Mouse (Mus musculus) intestine, embryonic 14.5 days (tissue): ENCODE measurements around the gene Prm2. TPM values are rescaled to one million over a fixed set of nuclear protein-coding genes. Genes with fewer than 3 reads are reported as not detected.
A peak's percentile ranks its signal among the peaks of the same experiment; 100 is the strongest.

Experiments used
- ATAC-seq: fragments of 200-750 bp; cut with Nextera tagmentation; replicated peaks from 2 replicates; pipeline ENCODE4 v1.8.0; 2017; ENCODE audit warnings: low read depth, moderate number of reproducible peaks, moderate TSS enrichment, moderate library complexity; ENCODE audit not compliant: low FRiP score, low TSS enrichment
- DNase-seq: peaks from one replicate; pipeline ENCODE4 v3.0.0-alpha.2; 2018; ENCODE audit warnings: low spot score
- H3K27ac ChIP-seq: fragments of 300-500 bp; sonication (generic); 2 replicates; pipeline ENCODE4 v1.5.1; 2014; ENCODE audit warnings: low read depth, mild to moderate bottlenecking, control low read depth
- H3K27me3 ChIP-seq: fragments of 300-500 bp; sonication (generic); replicated peaks from 2 replicates; pipeline ENCODE4 v1.6.1; 2014; ENCODE audit warnings: low read length, control low read depth; ENCODE audit not compliant: control insufficient read depth, insufficient read depth
- H3K36me3 ChIP-seq: fragments of 300-500 bp; sonication (generic); 2 replicates; pipeline ENCODE4 v1.6.1; 2014; ENCODE audit warnings: low read length, control low read depth; ENCODE audit not compliant: control insufficient read depth, insufficient read depth
- H3K4me1 ChIP-seq: fragments of 300-500 bp; sonication (generic); replicated peaks from 2 replicates; pipeline ENCODE4 v1.6.1; 2014; ENCODE audit warnings: low read length, control low read depth, mixed read lengths; ENCODE audit not compliant: control insufficient read depth, insufficient read depth
- H3K4me2 ChIP-seq: fragments of 300-500 bp; sonication (generic); 2 replicates; pipeline ENCODE4 v1.6.1; 2014; ENCODE audit warnings: low read length
- H3K4me3 ChIP-seq: fragments of 300-500 bp; sonication (generic); 2 replicates; pipeline ENCODE4 v1.5.1; 2014; ENCODE audit warnings: low read depth, low read length, control low read depth, mixed read lengths
- H3K9ac ChIP-seq: fragments of 300-500 bp; sonication (generic); 2 replicates; pipeline ENCODE4 v1.6.1; 2014; ENCODE audit warnings: mild to moderate bottlenecking, low read length
- H3K9me3 ChIP-seq: fragments of 300-500 bp; sonication (generic); 2 replicates; pipeline ENCODE4 v1.6.1; 2016; ENCODE audit warnings: low read length, control low read depth; ENCODE audit not compliant: control insufficient read depth
- WGBS: fragments of 180-500 bp; shearing (Covaris S2); extraction: QIAGEN DNeasy Blood & Tissue Kit; methylation state at CpG from one replicate; pipeline ENCODE4 v1.1.7; 2014; 5-methylcytosine and 5-hydroxymethylcytosine counted together
- polyA plus RNA-seq: library from polyadenylated mRNA; unstranded; fragments of >200 nt; fragmentation: Nextera tagmentation; extraction: Ambion mirVana; gene quantifications from 2 replicates; pipeline ENCODE4 v1.2.1, GENCODE M21; 2014

Prm2 gene
- polyA plus RNA-seq, 1 experiment from 2014 or later: not detected

DNA sequence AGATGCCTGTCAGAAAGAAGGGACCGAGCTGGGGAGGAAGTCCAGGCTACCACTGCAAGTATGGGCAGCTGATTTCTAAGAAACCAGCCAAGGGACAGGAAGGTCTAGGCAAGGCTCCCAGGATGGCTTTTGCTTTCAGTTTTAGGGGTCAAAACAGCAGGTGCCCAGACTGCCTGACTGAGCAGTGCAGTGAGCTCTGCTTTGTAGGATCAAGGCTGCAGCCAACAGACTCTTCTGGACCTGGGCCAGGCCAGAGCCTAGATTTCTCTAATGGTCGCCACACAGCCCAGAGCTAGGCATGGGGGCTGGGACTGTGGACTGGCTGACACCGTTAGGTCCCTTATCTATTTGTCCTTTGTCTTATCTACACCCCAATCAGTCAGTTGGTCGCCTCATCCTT is 21.2 kb downstream of the Prm2 start:
- no peaks in the 10 kb centered on the region for H3K27me3 ChIP-seq
- H3K4me2 ChIP-seq: no peak overlapping the region
- H3K9ac ChIP-seq: no peak overlapping the region
- 54% methylated on average over 4 of the region's 4 CpGs for WGBS
- ATAC-seq: no peak
- no peak overlapping the region for H3K27ac ChIP-seq
- H3K9me3 ChIP-seq: no peaks in the 10 kb centered on the region
- no peaks in the 10 kb centered on the region for H3K36me3 ChIP-seq
- no peak for DNase-seq
- no peaks in the 10 kb centered on the region for H3K4me1 ChIP-seq
- H3K4me3 ChIP-seq: no peak overlapping the region

DNA sequence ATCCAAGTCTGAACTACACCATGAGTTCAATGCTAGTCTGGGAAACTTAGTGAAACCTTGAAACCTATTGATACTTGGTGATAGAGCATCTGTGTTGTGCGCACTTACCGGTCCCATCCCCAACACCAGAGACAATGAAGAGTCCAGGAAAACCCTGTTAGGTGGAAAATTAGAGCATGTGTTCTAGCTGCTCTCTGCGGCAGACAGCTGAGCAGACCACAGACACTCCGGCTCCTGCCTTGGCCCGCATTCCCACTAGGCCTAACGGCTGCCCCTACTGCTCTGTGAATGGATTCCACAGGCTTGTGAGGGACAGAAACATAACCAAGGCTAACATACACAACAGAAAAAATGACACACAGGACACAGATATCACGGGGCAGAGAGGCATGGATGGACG is 22.4 kb downstream of the Prm2 start:
- Histone ChIP-seq H3K36me3 (no peaks in the 10 kb centered on the region), H3K4me3 (no peak overlapping the region), H3K27me3 (no peaks in the 10 kb centered on the region), H3K4me1 (no peaks in the 10 kb centered on the region), H3K9me3 (no peaks in the 10 kb centered on the region), H3K4me2 (no peak overlapping the region), H3K9ac (no peak overlapping the region), H3K27ac (no peak overlapping the region)
- 81% methylated on average over 8 of the region's 8 CpGs for WGBS
- DNase-seq: no peak
- no peak for ATAC-seq

DNA sequence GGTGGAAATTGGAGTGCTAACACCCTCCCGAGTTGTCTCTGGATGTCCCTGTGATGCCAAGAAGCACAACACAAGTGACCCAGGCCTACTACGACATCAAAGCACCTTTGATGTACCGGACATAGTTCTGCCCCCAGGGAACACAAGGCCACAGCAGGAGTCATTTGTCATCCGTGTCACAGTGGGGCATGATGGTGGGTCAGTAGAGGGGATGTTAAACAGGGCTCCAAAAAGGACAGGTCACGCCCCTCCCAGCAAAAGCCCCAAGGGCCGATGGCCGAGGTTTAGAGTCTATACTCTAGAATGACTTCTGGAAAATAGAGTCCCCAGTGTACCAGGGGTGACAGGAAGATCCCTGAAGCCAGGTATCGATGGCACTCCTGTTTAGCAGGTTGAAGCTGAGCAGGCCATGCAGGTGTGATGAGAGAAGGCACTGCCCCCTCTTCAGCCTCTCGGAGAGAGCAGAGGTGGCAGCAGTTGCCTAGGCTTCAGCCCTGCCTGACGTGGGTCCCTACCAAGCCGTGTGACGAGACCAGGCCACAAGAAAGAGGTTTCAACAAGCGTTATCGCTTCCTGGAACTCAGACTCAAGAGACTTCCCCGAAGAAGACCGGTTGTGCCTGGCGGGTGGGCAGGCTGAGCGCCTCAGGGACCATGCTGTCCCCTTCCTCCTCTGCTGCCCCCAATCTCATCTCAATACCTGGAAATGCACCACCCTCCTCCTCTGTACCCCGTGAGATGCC is 24.0 kb downstream of the Prm2 start:
- H3K4me1 ChIP-seq: no peaks in the 10 kb centered on the region
- no peak overlapping the region for H3K9ac ChIP-seq
- H3K36me3 ChIP-seq: no peaks in the 10 kb centered on the region
- H3K27me3 ChIP-seq: no peaks in the 10 kb centered on the region
- no peak overlapping the region for H3K4me3 ChIP-seq
- ATAC-seq (no peak), DNase-seq (no peak)
- H3K9me3 ChIP-seq: no peaks in the 10 kb centered on the region
- WGBS: 62% methylated on average over 19 of the region's 19 CpGs
- H3K4me2 ChIP-seq: no peak overlapping the region
- no peak overlapping the region for H3K27ac ChIP-seq

DNA sequence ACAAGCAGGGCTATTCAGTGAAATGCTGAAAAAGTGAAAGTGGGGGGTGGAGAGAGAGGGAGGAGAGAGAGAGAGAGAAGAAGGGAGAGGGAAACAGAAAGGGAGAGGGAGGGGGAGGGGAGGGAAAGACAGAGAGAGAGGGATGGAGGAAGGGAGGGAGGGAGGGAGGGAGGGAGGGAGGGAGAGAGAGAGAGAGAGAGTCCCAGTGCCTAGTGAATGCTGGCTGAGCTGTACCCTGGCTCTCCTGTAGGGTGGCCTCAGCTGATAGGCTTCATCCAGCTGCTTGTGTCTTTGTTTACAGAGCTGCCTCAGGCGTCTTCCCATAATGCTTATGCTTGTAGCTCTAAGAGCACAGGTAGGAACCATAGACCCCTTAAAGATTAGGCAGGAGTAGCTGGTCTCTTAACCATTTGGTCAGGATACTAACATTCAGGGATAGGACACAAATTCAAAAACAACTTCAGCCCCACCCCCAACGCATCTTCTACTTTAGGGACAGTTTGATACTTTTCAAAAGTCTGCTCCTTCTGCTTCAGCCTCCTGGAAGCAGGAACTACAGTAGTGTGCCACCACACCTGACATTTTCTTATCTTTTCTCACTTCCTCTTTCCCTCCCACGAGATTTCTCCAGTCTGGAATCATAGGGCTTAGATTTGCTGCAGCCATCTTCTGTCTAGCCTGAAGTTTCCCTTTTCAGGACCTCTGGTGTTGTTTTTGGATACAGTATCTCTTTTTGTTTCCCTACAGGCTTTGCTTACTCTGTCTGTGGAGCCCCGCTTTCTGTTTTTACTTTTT is 25.2 kb downstream of the Prm2 start:
- Histone ChIP-seq H3K27ac (no peak overlapping the region), H3K36me3 (no peaks in the 10 kb centered on the region), H3K4me2 (no peak overlapping the region), H3K4me1 (no peaks in the 10 kb centered on the region), H3K9ac (no peak overlapping the region), H3K27me3 (no peaks in the 10 kb centered on the region), H3K9me3 (no peaks in the 10 kb centered on the region), H3K4me3 (no peak overlapping the region)
- ATAC-seq (no peak; the same call in 1 of the 2 replicates), DNase-seq (no peak)
- WGBS: 42% methylated on average over 4 of the region's 4 CpGs

DNA sequence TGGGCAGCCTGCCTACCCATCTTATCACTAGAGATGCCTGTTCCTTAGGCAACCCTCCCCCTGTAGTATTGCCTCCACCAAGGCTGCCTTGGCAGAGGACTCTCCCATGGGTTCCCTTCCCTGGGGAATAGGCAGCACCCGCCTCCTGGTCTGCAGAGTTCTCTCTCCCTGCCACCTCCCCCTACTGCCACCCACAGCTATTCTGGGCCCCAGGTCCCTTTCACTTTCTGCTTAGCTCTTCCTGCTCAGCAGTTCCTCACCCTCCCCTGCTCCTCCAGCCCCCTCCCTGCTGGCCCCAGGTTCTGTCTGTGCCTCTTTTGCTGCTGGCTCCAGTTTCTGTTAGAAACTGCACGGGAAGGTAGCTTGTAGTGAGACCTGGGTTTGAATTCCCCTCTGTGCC is 26.3 kb downstream of the Prm2 start:
- Histone ChIP-seq H3K36me3 (no peaks in the 10 kb centered on the region), H3K9me3 (no peaks in the 10 kb centered on the region), H3K4me2 (no peak overlapping the region), H3K4me3 (no peak overlapping the region), H3K27me3 (no peaks in the 10 kb centered on the region), H3K9ac (no peak overlapping the region), H3K27ac (no peak overlapping the region), H3K4me1 (no peaks in the 10 kb centered on the region)
- ATAC-seq (no peak), DNase-seq (no peak)
- WGBS: 55% methylated on average over 2 of the region's 2 CpGs

DNA sequence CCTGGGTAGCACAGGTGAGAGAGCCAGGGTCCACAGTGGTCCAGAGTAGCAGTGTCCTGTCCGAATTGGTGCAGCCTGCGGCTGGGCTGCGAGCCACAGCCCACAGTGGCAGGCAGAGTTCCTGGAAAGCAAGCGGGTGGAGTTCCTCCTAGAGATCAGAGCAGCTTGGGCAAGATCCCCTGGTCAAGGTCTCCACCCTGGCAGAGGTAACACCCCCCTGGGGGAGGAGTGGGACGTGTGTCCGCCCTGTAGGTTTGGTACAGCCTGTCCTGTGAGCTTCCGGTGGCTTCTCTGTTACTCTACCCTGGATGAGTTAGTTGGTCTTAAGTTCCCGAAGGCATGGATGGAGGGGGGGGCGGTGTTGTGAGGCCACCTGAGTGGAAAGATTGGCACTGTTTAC is 27.1 kb downstream of the Prm2 start:
- H3K9ac ChIP-seq: no peak overlapping the region
- H3K36me3 ChIP-seq: no peaks in the 10 kb centered on the region
- no peaks in the 10 kb centered on the region for H3K27me3 ChIP-seq
- no peak overlapping the region for H3K4me3 ChIP-seq
- no peak overlapping the region for H3K4me2 ChIP-seq
- no peak overlapping the region for H3K27ac ChIP-seq
- ATAC-seq: no peak
- DNase-seq: no peak
- 51% methylated on average over 9 of the region's 9 CpGs for WGBS
- 0 out of 2 replicates have a peak, but pooled peaks cover 2% of the 10 kb centered on the region for H3K4me1 ChIP-seq
- H3K9me3 ChIP-seq: no peaks in the 10 kb centered on the region

DNA sequence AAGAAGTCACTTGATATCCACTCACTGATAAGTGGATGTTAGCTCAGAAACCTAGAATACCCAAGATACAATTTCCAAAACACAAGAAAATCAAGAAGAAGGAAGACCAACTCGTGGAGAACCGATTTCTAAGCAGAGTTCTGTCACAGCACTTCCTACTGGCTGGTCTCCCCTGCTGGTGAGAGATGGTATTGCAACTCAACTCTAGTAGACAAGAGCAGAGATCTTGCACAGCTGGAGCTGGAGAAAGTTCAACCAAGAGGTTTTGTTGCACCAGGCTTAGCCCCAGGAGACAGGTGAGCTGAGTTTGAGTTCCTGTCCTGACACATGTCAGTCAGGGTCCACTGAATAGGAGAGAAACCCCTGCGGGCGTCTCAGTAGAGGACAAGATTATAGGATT is 28.8 kb downstream of the Prm2 start:
- no peaks in the 10 kb centered on the region for H3K9me3 ChIP-seq
- ATAC-seq (no peak), DNase-seq (peak; percentile 82)
- no peak overlapping the region for H3K4me3 ChIP-seq
- H3K27me3 ChIP-seq: no peaks in the 10 kb centered on the region
- H3K4me2 ChIP-seq: no peak overlapping the region
- no peak overlapping the region for H3K27ac ChIP-seq
- H3K36me3 ChIP-seq: no peaks in the 10 kb centered on the region
- 42% methylated on average over 4 of the region's 4 CpGs for WGBS
- 0 out of 2 replicates have a peak, but pooled peaks cover 2% of the 10 kb centered on the region for H3K4me1 ChIP-seq
- no peak overlapping the region for H3K9ac ChIP-seq

DNA sequence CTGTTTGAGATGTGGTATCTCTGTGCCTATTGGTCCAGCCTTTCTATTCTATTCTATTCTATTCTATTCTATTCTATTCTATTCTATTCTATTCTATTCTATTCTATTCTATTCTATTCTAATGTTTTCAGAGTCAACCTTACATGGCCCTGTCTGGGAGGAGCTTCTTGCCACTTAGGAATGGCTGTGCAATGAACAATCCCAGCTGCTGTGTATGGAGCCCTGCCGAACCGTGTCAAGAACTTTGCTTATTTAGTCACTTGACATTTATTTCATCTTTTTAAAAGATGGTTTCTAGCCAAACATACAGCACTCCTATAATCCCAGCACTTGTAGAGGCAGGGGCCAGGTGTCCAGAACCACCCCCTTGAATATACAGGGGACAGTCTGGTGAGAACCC is 31.6 kb downstream of the Prm2 start:
- H3K36me3 ChIP-seq: no peaks in the 10 kb centered on the region
- ATAC-seq: 0 out of 2 replicates have a peak, but pooled peaks have one; percentile 13
- no peak for DNase-seq
- H3K9ac ChIP-seq: no peak overlapping the region
- H3K27ac ChIP-seq: no peak overlapping the region
- H3K4me1 ChIP-seq: 0 out of 2 replicates have a peak, but pooled peaks cover 2% of the 10 kb centered on the region
- H3K27me3 ChIP-seq: no peaks in the 10 kb centered on the region
- H3K4me3 ChIP-seq: no peak overlapping the region
- no peaks in the 10 kb centered on the region for H3K9me3 ChIP-seq
- H3K4me2 ChIP-seq: no peak overlapping the region
- 27% methylated on average over 2 of the region's 2 CpGs for WGBS
